In genomic region chr1:183116441-183116840, GRCm38 (mm10) we compare ENCODE assay signal across 25 mouse cellular contexts.
DNase-seq lines count a peak whose midpoint lies in the region; ATAC-seq and TF ChIP-seq lines count a peak whose summit lies in the region.
"Had no signal": no experiment of that assay in that cellular context is flagged by ENCODE, and none has a peak within 500 bp of the region (broad histone marks: within the 10 kb centered on the region; RNA-seq: fewer than 3 reads in every experiment).

No protein-coding gene starts in this region.

- no peak overlapping the region for H3K4me2 ChIP-seq in intestine, embryonic 14.5 days (ENCODE audit: low read length)
- no peak overlapping the region for H3K4me2 ChIP-seq in intestine, postnatal 0 days (replicated peaks; ENCODE audit: low read depth)
- H3K4me2 ChIP-seq in lung, embryonic 14.5 days: no peak overlapping the region
- H3K4me2 ChIP-seq in embryonic facial prominence, embryonic 14.5 days (ENCODE audit: low read depth, low read length): no peak overlapping the region
- H3K4me2 ChIP-seq: forebrain, embryonic 12.5 days; hindbrain, embryonic 14.5 days; intestine, embryonic 15.5 days; limb, embryonic 13.5 days; liver, embryonic 12.5 days; lung, embryonic 15.5 days had no signal

- TF ChIP-seq CTCF in intestine, postnatal 0 days (IDR thresholded peaks at IDR 0.05; ENCODE audit: low read depth): no peak
- TF ChIP-seq CTCF in lung, embryonic 14.5 days (IDR thresholded peaks at IDR 0.05; ENCODE audit: low read depth): no peak
- TF ChIP-seq CTCF in lung, adult 2 months (IDR thresholded peaks at IDR 0.05; ENCODE audit: insufficient read depth, low read length): no peak

- no peaks in the 10 kb centered on the region for H3K36me3 ChIP-seq in intestine, embryonic 14.5 days (ENCODE audit: control insufficient read depth, insufficient read depth, low read length)
- H3K36me3 ChIP-seq in intestine, postnatal 0 days (ENCODE audit: control insufficient read depth, insufficient read depth): no peaks in the 10 kb centered on the region
- H3K36me3 ChIP-seq in lung, embryonic 14.5 days (ENCODE audit: insufficient read depth): no peaks in the 10 kb centered on the region
- no peaks in the 10 kb centered on the region for H3K36me3 ChIP-seq in embryonic facial prominence, embryonic 14.5 days (ENCODE audit: control insufficient read depth, insufficient read depth, low read length)
- H3K36me3 ChIP-seq: forebrain, embryonic 12.5 days; intestine, embryonic 15.5 days; limb, embryonic 13.5 days; liver, embryonic 12.5 days; lung, embryonic 15.5 days; midbrain, embryonic 10.5 days had no signal

- H3K9ac ChIP-seq in intestine, embryonic 14.5 days (ENCODE audit: low read length): no peak overlapping the region
- H3K9ac ChIP-seq in intestine, postnatal 0 days (ENCODE audit: low read depth, low read length): no peak overlapping the region
- H3K9ac ChIP-seq in lung, embryonic 14.5 days: no peak overlapping the region
- H3K9ac ChIP-seq in embryonic facial prominence, embryonic 14.5 days (ENCODE audit: low read depth, low read length): no peak overlapping the region
- H3K9ac ChIP-seq: forebrain, embryonic 12.5 days; hindbrain, embryonic 14.5 days; intestine, embryonic 15.5 days; limb, embryonic 13.5 days; liver, embryonic 12.5 days; lung, embryonic 15.5 days had no signal

- DNase-seq in intestine, embryonic 14.5 days (ENCODE audit: low spot score): no peak
- peak; percentile 91 for DNase-seq in lung, embryonic 14.5 days
- DNase-seq in lung, adult 2 months: no peak
- DNase-seq in 3T3-L1 (ENCODE audit: low read depth, low spot score): peak; percentile 26
- peak; percentile 68 for DNase-seq in embryonic facial prominence, embryonic 14.5 days (ENCODE audit: low spot score)
- DNase-seq in cerebellum, adult 9-10 months: no peak
- DNase-seq in retina, embryonic 14.5 days (ENCODE audit: low spot score): no peak
- DNase-seq: B cell, adult 2 months; cerebellum, adult 18-20 months; cerebellum, postnatal 36 days; heart, postnatal 4 days; kidney, postnatal 14 days; layer of hippocampus, postnatal 36 days; retina, postnatal 1 day; right cerebral cortex, postnatal 25 days; spleen, adult 18-20 months had no signal

- H3K4me1 ChIP-seq in intestine, embryonic 14.5 days (replicated peaks; ENCODE audit: control insufficient read depth, insufficient read depth, low read length): peaks cover 51% of the 10 kb centered on the region
- no peaks in the 10 kb centered on the region for H3K4me1 ChIP-seq in intestine, postnatal 0 days (replicated peaks; ENCODE audit: control insufficient read depth, insufficient read depth, low read length)
- H3K4me1 ChIP-seq in lung, embryonic 14.5 days (ENCODE audit: insufficient read depth): peaks cover 24% of the 10 kb centered on the region
- no peaks in the 10 kb centered on the region for H3K4me1 ChIP-seq in lung, adult 2 months (ENCODE audit: control insufficient read depth, insufficient read depth, low read length)
- peaks cover 27% of the 10 kb centered on the region for H3K4me1 ChIP-seq in embryonic facial prominence, embryonic 14.5 days (ENCODE audit: control insufficient read depth, insufficient read depth, low read length)

- H3K27me3 ChIP-seq in intestine, embryonic 14.5 days (replicated peaks; ENCODE audit: control insufficient read depth, insufficient read depth, low read length): no peaks in the 10 kb centered on the region
- no peaks in the 10 kb centered on the region for H3K27me3 ChIP-seq in intestine, postnatal 0 days (replicated peaks; ENCODE audit: control insufficient read depth, insufficient read depth, low read length)
- no peaks in the 10 kb centered on the region for H3K27me3 ChIP-seq in lung, embryonic 14.5 days (ENCODE audit: insufficient read depth, low read length)
- H3K27me3 ChIP-seq in embryonic facial prominence, embryonic 14.5 days (replicated peaks; ENCODE audit: control insufficient read depth, insufficient read depth, low read length): no peaks in the 10 kb centered on the region
- H3K27me3 ChIP-seq: forebrain, embryonic 12.5 days; intestine, embryonic 15.5 days; limb, embryonic 13.5 days; liver, embryonic 12.5 days; lung, embryonic 15.5 days had no signal

- no peak for ATAC-seq in intestine, embryonic 14.5 days (replicated peaks; ENCODE audit: low FRiP score, low TSS enrichment, low read depth)
- no peak for ATAC-seq in intestine, postnatal 0 days
- peak; percentile 47; the same call in 1 of the 2 replicates for ATAC-seq in lung, embryonic 14.5 days (ENCODE audit: insufficient read depth)
- no peak for ATAC-seq in embryonic facial prominence, embryonic 14.5 days (ENCODE audit: low read depth)
- ATAC-seq: intestine, embryonic 15.5 days had no signal

- no peaks in the 10 kb centered on the region for H3K9me3 ChIP-seq in intestine, embryonic 14.5 days (ENCODE audit: control insufficient read depth, low read length)
- no peaks in the 10 kb centered on the region for H3K9me3 ChIP-seq in intestine, postnatal 0 days (ENCODE audit: control insufficient read depth)
- H3K9me3 ChIP-seq in lung, embryonic 14.5 days (ENCODE audit: low read depth, low read length): no peaks in the 10 kb centered on the region
- no peaks in the 10 kb centered on the region for H3K9me3 ChIP-seq in embryonic facial prominence, embryonic 14.5 days (ENCODE audit: control insufficient read depth, low read length)
- H3K9me3 ChIP-seq: forebrain, embryonic 12.5 days; intestine, embryonic 15.5 days; limb, embryonic 13.5 days; liver, embryonic 12.5 days; lung, embryonic 15.5 days; midbrain, embryonic 10.5 days had no signal

- H3K4me3 ChIP-seq in intestine, embryonic 14.5 days (ENCODE audit: low read depth, low read length): no peak overlapping the region
- no peak overlapping the region for H3K4me3 ChIP-seq in intestine, postnatal 0 days (ENCODE audit: low read depth, low read length)
- H3K4me3 ChIP-seq in lung, embryonic 14.5 days (ENCODE audit: low read depth, low read length): no peak overlapping the region
- no peak overlapping the region for H3K4me3 ChIP-seq in lung, adult 2 months (replicated peaks; ENCODE audit: extremely low read depth, low read depth, low read length)
- H3K4me3 ChIP-seq in embryonic facial prominence, embryonic 14.5 days (ENCODE audit: low read depth, low read length): no peak overlapping the region
- H3K4me3 ChIP-seq: erythroblast, embryonic 14.5 days; forebrain, embryonic 12.5 days; intestine, embryonic 15.5 days; limb, embryonic 13.5 days; liver, embryonic 12.5 days; lung, embryonic 15.5 days; midbrain, embryonic 10.5 days had no signal

- WGBS in intestine, embryonic 14.5 days: 27% methylated on average over 10 of the region's 10 CpGs
- WGBS in intestine, postnatal 0 days: 59% methylated on average over 10 of the region's 10 CpGs
- 23% methylated on average over 10 of the region's 10 CpGs for WGBS in lung, embryonic 14.5 days
- WGBS in lung, adult 2 months: 59% methylated on average over 10 of the region's 10 CpGs
- WGBS in embryonic facial prominence, embryonic 14.5 days: 44% methylated on average over 10 of the region's 10 CpGs

- TF ChIP-seq POLR2A in lung, adult 2 months (IDR thresholded peaks at IDR 0.05; ENCODE audit: borderline replicate concordance, extremely low read depth, low read depth, low read length): no peak

- peak overlapping the region; percentile 40; the same call in 1 of the 2 replicates for H3K27ac ChIP-seq in intestine, embryonic 14.5 days (ENCODE audit: low read depth)
- no peak overlapping the region for H3K27ac ChIP-seq in intestine, postnatal 0 days (ENCODE audit: low read depth, low read length)
- H3K27ac ChIP-seq in lung, embryonic 14.5 days (ENCODE audit: low read depth): no peak overlapping the region
- H3K27ac ChIP-seq in embryonic facial prominence, embryonic 14.5 days (replicated peaks; ENCODE audit: low read depth, low read length): no peak overlapping the region
- H3K27ac ChIP-seq: forebrain, embryonic 12.5 days; hindbrain, embryonic 14.5 days; intestine, embryonic 15.5 days; liver, embryonic 12.5 days; lung, embryonic 15.5 days had no signal

Comparison
In these comparisons a context has a peak if more than half of its experiments do, and no peak if none do; other contexts are left out.
1. DNase-seq: peak in lung, embryonic 14.5 days (single experiment), 3T3-L1 (single experiment) and embryonic facial prominence, embryonic 14.5 days (single experiment); none in intestine, embryonic 14.5 days (single experiment), lung, adult 2 months (single experiment), cerebellum, adult 9-10 months (single experiment) and retina, embryonic 14.5 days (single experiment).